Mouse (Mus musculus) lung, embryonic 16.5 days (tissue): ENCODE results near the gene Tbca. TPM values are rescaled to one million over a fixed set of nuclear protein-coding genes. Genes with fewer than 3 reads are reported as not detected.

Experiments used
- ATAC-seq: fragments of 200-750 bp; cut with Nextera tagmentation; 2 replicates; pipeline ENCODE4 v1.8.0; 2017; ENCODE audit warnings: low read depth, mild to moderate bottlenecking, moderate library complexity
- H3K27ac ChIP-seq: fragments of 300-500 bp; sonication (generic); 2 replicates; pipeline ENCODE4 v1.5.1; 2014; ENCODE audit warnings: mild to moderate bottlenecking, control low read depth, low read length
- H3K27me3 ChIP-seq: fragments of 300-500 bp; sonication (generic); 2 replicates; pipeline ENCODE4 v1.6.1; 2014; ENCODE audit warnings: low read depth, low read length, mixed read lengths; ENCODE audit not compliant: control insufficient read depth, insufficient read depth
- H3K36me3 ChIP-seq: fragments of 300-500 bp; sonication (generic); 2 replicates; pipeline ENCODE4 v1.6.1; 2014; ENCODE audit warnings: low read length; ENCODE audit not compliant: control insufficient read depth, insufficient read depth
- H3K4me1 ChIP-seq: fragments of 300-500 bp; sonication (generic); replicated peaks from 2 replicates; pipeline ENCODE4 v1.6.1; 2014; ENCODE audit warnings: low read length, mixed read lengths; ENCODE audit not compliant: control insufficient read depth, insufficient read depth
- H3K4me2 ChIP-seq: fragments of 300-500 bp; sonication (generic); 2 replicates; pipeline ENCODE4 v1.6.1; 2014; ENCODE audit warnings: low read depth, low read length, control low read depth
- H3K4me3 ChIP-seq: fragments of 300-500 bp; sonication (generic); 2 replicates; pipeline ENCODE4 v1.5.1; 2014; ENCODE audit warnings: mild to moderate bottlenecking, low read length, control low read depth
- H3K9ac ChIP-seq: fragments of 300-500 bp; sonication (generic); 2 replicates; pipeline ENCODE4 v1.6.1; 2014; ENCODE audit warnings: low read length, control low read depth
- H3K9me3 ChIP-seq: fragments of 300-500 bp; sonication (generic); 2 replicates; pipeline ENCODE4 v1.6.1; 2016; ENCODE audit warnings: low read length; ENCODE audit not compliant: control insufficient read depth
- WGBS: fragments of 180-500 bp; shearing (Covaris S2); extraction: QIAGEN DNeasy Blood & Tissue Kit; methylation state at CpG from one replicate; pipeline ENCODE4 v1.1.7; 2014; 5-methylcytosine and 5-hydroxymethylcytosine counted together
- polyA plus RNA-seq: library from polyadenylated mRNA; unstranded; fragments of >200 nt; fragmentation: Nextera tagmentation; extraction: Ambion mirVana; gene quantifications from 2 replicates; pipeline ENCODE4 v1.2.1, GENCODE M21; 2015

Gene Tbca
- polyA plus RNA-seq, 1 experiment from 2014 or later = 225 TPM

- H3K27me3 ChIP-seq = peaks cover 85% of the 10 kb centered on the region
- no peaks in the 10 kb centered on the region for H3K36me3 ChIP-seq
- H3K27ac ChIP-seq = no peak overlapping the region
- H3K9ac ChIP-seq = no peak overlapping the region
- no peak for ATAC-seq
- 0 out of 2 replicates have a peak overlapping the region, but pooled peaks have one; percentile 13 for H3K4me3 ChIP-seq
- peaks cover 10% of the 10 kb centered on the region; the same call in 1 of the 2 replicates for H3K4me1 ChIP-seq
- H3K4me2 ChIP-seq = no peak overlapping the region
- under 1% methylated on average over 51 of the region's 54 CpGs for WGBS
- H3K9me3 ChIP-seq = no peaks in the 10 kb centered on the region
Observed at GRCm38 (mm10) chr13:94873111-94874038, 84.7 kb downstream of the Tbca start.

GRCm38 (mm10) chr13:94874039-94874425 is 85.3 kb downstream of the Tbca start:
- Histone ChIP-seq H3K9ac (no peak overlapping the region), H3K9me3 (no peaks in the 10 kb centered on the region), H3K4me2 (no peak overlapping the region), H3K27me3 (peaks cover 79% of the 10 kb centered on the region), H3K27ac (no peak overlapping the region), H3K36me3 (no peaks in the 10 kb centered on the region), H3K4me1 (peaks cover 4% of the 10 kb centered on the region; the same call in 1 of the 2 replicates), H3K4me3 (no peak overlapping the region)
- 1% methylated on average over 8 of the region's 8 CpGs for WGBS
- no peak for ATAC-seq

- Histone ChIP-seq H3K36me3 (no peaks in the 10 kb centered on the region), H3K9ac (no peak overlapping the region), H3K27ac (no peak overlapping the region), H3K9me3 (no peaks in the 10 kb centered on the region), H3K27me3 (peaks cover 74% of the 10 kb centered on the region), H3K4me3 (no peak overlapping the region), H3K4me1 (0 out of 2 replicates have a peak, but pooled peaks cover 3% of the 10 kb centered on the region), H3K4me2 (no peak overlapping the region)
- no peak for ATAC-seq
- 2% methylated on average over 23 of the region's 23 CpGs for WGBS
Observed at GRCm38 (mm10) chr13:94874656-94875395, 86.1 kb downstream of the Tbca start.

- Histone ChIP-seq H3K27me3 (peaks cover 75% of the 10 kb centered on the region), H3K4me1 (0 out of 2 replicates have a peak, but pooled peaks cover 3% of the 10 kb centered on the region), H3K9me3 (no peaks in the 10 kb centered on the region), H3K4me3 (no peak within 1 kb of the TSS), H3K27ac (no peak within 1 kb of the TSS), H3K9ac (no peak within 1 kb of the TSS), H3K4me2 (no peak within 1 kb of the TSS), H3K36me3 (no peaks in the 10 kb centered on the region)
- ATAC-seq = no peak
- WGBS = under 1% methylated on average over 20 of the region's 30 CpGs
Observed at GRCm38 (mm10) chr13:94875396-94875880, 86.7 kb downstream of the Tbca start, which contains the start of gene Otp. Otp (plus strand) TSS chr13:94875602.

GRCm38 (mm10) chr13:94876286-94877210 is 87.8 kb downstream of the Tbca start:
- ATAC-seq = no peak
- Histone ChIP-seq H3K27ac (no peak overlapping the region), H3K4me1 (0 out of 2 replicates have a peak, but pooled peaks cover 3% of the 10 kb centered on the region), H3K4me3 (no peak overlapping the region), H3K4me2 (no peak overlapping the region), H3K36me3 (no peaks in the 10 kb centered on the region), H3K9ac (no peak overlapping the region), H3K9me3 (no peaks in the 10 kb centered on the region), H3K27me3 (peaks cover 76% of the 10 kb centered on the region)
- WGBS = 2% methylated on average over 30 of the region's 30 CpGs

GRCm38 (mm10) chr13:94877211-94877590 is 88.5 kb downstream of the Tbca start:
- no peak for ATAC-seq

GRCm38 (mm10) chr13:94877991-94878745 is 89.5 kb downstream of the Tbca start:
- Histone ChIP-seq H3K36me3 (no peaks in the 10 kb centered on the region), H3K27ac (no peak overlapping the region), H3K4me3 (no peak overlapping the region), H3K9ac (no peak overlapping the region), H3K9me3 (no peaks in the 10 kb centered on the region), H3K4me2 (no peak overlapping the region), H3K27me3 (peaks cover 78% of the 10 kb centered on the region), H3K4me1 (peaks cover 10% of the 10 kb centered on the region)
- no peak for ATAC-seq
- WGBS = 16% methylated on average over 10 of the region's 10 CpGs

More at GRCm38 (mm10) chr13:94877211-94877590, 88.5 kb downstream of the Tbca start:
- Histone ChIP-seq H3K27ac (no peak overlapping the region), H3K9ac (no peak overlapping the region), H3K4me1 (0 out of 2 replicates have a peak, but pooled peaks cover 3% of the 10 kb centered on the region), H3K36me3 (no peaks in the 10 kb centered on the region), H3K27me3 (peaks cover 78% of the 10 kb centered on the region), H3K4me3 (no peak overlapping the region), H3K4me2 (no peak overlapping the region), H3K9me3 (no peaks in the 10 kb centered on the region)
- WGBS = 2% methylated on average over 27 of the region's 27 CpGs

GRCm38 (mm10) chr13:94881201-94881600 is 92.5 kb downstream of the Tbca start:
- H3K27me3 ChIP-seq = peaks cover 83% of the 10 kb centered on the region
- H3K4me1 ChIP-seq = peaks cover 19% of the 10 kb centered on the region
- H3K9me3 ChIP-seq = no peaks in the 10 kb centered on the region
- H3K4me2 ChIP-seq = no peak overlapping the region
- H3K9ac ChIP-seq = no peak overlapping the region
- no peak for ATAC-seq
- 2% methylated on average over 3 of the region's 3 CpGs for WGBS
- H3K4me3 ChIP-seq = no peak overlapping the region
- no peak overlapping the region for H3K27ac ChIP-seq
- H3K36me3 ChIP-seq = no peaks in the 10 kb centered on the region
